Mouse (Mus musculus): ENCODE data around the gene Erich2.
A peak's percentile ranks its signal among the peaks of the same experiment; 100 is the strongest.
"Not testable (repeated sequence)": the region's sequence is repeated elsewhere in the genome, so short reads cannot be mapped to it uniquely, and the experiment has no call there.

Erich2 gene

DNA sequence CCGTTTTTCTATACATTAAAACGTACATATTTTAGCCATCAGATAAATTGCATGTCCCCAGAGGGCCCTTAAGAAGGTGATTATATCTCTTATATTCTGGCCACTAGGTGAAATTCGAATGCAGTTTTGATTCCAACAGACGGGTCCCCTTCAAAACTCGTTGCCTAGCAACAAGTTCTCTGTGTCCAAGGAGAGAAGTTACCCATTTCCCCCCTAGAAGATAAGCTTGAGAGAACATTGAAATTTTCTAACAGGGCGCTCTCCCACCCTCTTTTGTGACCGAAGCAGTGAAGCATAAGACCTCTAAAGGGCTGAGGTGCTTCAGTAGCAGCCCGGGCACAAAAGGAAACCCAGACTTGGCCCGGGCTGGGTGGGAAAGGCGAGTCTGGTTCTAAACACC is at the start of gene Erich2:
TSS of gene Erich2 (plus strand) at position 324 of the 400 bp plus-strand sequence.
- no peak for DNase-seq

- DNase-seq = no peak
Measured at GRCm38 (mm10) chr2:70463606-70464005, 45.0 kb upstream of the Erich2 start.

DNA sequence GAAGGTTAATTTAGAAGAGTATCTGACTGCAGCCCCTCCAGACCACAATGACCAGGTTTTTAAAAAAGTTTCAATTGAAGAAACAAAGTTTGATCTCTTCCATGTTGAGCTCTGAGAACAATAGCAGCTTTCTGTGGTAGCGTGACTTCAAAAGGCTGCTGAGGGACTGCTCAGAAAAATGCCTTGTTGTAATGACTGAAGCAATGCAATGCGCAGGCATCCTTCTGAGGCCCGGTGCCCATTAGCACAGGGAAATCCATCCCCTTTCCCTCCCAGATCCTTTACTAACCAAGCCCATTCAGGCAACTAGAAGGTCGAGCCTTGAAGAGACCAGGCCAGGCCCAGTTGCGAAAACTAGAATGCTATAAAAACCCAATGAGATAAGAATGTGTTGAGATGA is 37.5 kb upstream of the Erich2 start:
- no peak for DNase-seq

GRCm38 (mm10) chr2:70471861-70472620 is 36.6 kb upstream of the Erich2 start:
- no peak for DNase-seq

- no peak for DNase-seq
Measured at GRCm38 (mm10) chr2:70497715-70498318, 10.8 kb upstream of the Erich2 start.

DNA sequence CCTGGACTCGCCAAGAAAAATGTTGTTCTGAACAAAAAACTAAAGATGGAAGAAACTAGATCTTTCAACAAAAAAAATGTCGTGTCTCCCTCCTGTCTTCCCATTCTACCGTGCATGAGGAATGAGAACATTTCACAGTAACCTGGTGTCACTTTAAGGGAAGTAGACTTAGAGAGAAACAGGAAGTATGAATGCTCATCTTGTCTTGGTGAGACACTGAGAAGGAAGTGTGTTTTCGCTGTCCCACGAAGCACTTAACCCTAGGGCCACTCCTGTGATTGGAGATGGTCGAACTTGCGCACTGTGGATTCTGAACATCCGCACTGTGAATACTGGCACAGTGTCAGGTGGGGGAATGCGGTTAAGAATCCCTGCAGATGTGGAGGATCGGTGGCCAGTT is 5.2 kb upstream of the Erich2 start:
- no peak for DNase-seq

DNA sequence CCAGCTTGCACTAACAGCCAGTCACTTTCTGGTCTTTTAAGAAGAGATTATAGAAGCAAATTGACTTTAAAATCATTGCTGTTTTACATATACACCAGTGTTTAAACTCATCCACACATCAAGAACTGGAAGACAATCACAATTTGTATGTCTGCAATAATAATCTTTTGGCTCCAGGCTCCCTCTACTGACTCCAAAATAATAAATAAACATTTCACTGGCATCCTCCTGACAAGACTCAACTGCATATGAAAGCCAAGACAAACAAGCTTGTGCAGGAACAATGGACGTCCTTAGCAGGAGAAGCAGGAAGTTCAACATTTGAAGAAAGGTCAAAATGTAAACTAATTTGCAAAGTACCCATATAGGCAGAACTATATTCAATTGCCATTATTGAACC is 3.4 kb upstream of the Erich2 start:
- DNase-seq = no peak

DNA sequence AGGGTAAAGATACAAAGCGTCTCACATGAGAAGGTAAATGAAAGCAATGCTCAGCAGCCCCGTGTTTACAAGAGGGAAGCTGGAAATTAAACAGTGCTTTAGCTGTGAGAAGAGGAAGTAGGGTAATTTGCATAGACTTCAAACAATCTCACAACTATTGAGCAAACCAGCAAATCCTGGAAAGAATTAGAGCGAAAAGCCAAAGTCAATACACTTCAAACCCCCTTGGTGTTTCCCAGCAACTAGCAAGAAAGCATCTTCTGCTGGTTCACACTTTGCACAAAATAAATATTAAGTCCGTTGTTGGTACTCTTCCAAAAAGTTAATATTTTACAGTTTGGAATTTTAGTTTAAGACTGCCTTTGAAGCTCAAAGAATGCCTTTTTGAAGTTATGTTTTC is 2.7 kb upstream of the Erich2 start:
- DNase-seq = no peak

GRCm38 (mm10) chr2:70506372-70506771 is 2.2 kb upstream of the Erich2 start:
- DNase-seq = no peak

DNA sequence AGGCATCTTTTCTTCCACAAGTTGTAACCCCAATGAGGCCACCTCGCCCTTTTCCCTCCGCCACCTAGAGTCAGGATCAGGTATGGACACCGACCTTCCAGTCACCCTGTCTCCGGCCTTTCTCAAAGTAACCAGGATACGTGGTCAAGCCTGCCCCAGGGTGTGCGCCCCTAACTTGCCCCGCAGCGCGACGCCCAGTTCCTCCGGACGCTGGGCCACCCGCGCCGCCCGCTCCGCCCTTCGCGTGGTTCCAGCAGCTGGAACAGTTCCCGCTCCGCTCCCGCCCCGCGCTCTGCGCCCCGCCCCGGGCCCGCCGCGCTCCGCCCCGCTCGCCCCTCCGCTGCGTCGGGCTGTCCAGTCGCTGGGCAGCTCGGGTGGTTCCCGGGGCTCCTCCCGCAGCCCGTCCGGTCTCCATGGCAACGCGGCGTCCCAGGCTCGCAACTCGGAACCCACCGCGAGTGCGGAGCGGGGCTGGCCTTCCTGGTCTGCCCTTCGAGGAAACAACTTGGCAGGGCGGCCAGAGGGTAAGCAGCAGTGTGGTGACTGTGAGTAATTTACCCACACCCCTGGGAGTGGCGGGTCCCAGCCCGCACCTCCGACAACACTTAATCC is 508 bp downstream of the Erich2 start:
- peak; percentile 48 for DNase-seq

GRCm38 (mm10) chr2:70538283-70538682 is 29.7 kb downstream of the Erich2 start:
- not testable (repeated sequence) for DNase-seq

GRCm38 (mm10) chr2:70550671-70551070 is 42.1 kb downstream of the Erich2 start:
- DNase-seq = no peak

DNA sequence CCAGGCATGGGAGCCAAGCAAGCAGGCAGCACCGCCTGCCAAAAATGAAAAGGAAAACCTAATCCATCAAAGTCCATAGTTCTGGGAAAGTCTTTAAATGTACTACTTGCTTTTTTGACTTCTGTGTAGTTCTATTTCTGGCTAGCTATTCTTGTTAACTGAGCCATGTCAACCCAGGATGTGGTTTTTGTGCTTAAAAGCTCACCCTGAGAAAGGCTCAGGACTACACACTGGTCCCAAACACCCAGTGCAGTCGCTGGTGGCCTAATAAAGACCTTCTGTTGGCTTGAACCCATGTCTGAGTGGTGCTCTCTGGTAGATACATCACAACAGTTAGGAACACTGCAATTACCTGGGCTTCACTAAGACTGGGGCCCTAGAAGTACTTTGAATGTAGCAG is 42.8 kb downstream of the Erich2 start:
- DNase-seq = no peak

DNA sequence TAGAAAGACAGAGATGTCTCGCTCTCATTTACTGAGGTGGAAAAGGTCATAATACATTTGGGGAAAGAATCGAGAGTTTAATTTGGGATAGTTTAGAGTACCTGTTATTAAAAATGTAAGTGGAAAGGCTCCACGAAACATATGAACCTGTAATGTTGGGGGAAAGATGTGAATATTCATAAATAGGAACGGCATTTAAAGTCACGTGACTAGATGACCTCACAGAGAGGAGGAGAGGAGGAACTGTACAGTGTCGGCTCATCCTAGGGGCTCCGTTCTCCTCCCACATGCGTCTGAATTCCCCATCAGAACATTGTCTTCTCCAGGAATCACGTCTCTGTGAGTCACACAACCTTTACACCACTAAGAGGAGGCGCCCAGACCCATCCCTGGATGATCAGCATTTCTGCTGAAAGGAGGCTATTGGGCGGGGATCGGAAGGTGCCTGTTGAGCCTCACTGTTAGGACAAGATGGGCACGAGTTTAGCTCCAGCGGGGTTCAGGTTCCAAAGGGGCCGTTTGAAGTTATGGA is 43.5 kb downstream of the Erich2 start:
- DNase-seq = no peak

GRCm38 (mm10) chr2:70552772-70553171 is 44.2 kb downstream of the Erich2 start, which contains the start of gene Gad1:
Gene Gad1, plus strand, starts transcription at chr2:70553072.
- no peak for DNase-seq

DNA sequence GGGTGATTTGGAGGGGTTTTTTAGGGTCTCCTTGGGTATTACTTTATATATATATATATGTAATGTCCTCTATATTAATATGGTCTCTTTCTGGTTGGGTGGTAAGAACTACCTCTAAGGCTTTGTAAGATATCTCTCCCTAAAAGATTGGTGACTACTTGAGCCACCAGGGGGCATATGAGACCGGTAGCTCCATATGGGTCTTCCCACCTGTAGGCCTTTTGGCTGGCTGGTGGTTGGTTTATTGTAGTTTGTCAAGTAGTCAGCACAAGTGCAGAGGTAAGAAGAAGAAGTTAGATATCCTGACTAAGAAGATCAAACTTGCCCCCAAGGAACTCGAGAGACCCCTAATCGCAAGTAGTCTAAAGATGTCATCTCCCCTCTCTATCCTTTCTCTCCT is 45.2 kb downstream of the Erich2 start:
- no peak for DNase-seq

DNA sequence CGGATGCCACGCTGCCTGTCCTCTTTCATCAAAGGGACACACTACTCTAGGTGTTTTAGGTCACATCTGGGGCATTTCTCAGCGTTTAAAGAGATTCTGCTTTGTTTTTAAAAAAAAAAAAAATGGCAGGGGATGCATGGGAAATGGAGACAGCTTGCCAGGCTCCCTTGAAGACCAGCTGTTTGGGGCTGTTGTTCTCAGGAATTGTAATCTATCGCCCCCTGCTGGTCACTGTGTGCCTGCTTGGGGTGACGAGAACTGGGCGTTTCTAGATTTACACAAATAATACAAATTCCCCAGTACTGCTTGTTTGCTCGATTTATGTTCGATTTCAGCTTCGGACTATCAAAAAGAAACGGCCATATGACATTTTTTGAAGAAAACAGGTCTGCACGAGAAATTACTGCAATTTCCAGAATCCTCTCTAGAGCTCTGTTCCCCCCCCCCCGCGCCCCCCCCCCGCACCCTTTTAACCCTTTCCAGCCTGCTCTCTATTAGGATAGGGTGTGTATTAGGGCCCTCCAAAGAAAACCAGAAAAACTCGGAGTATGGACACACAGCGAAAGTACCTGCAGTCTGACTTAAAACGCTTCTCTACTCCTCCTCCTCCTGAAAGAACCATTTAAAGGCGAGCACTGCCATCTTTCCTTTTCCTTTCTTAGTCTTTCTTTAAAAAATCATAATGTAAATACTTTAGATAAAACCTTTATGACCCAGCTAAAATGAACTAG is 49.7 kb downstream of the Erich2 start:
- DNase-seq = peak; percentile 86

DNA sequence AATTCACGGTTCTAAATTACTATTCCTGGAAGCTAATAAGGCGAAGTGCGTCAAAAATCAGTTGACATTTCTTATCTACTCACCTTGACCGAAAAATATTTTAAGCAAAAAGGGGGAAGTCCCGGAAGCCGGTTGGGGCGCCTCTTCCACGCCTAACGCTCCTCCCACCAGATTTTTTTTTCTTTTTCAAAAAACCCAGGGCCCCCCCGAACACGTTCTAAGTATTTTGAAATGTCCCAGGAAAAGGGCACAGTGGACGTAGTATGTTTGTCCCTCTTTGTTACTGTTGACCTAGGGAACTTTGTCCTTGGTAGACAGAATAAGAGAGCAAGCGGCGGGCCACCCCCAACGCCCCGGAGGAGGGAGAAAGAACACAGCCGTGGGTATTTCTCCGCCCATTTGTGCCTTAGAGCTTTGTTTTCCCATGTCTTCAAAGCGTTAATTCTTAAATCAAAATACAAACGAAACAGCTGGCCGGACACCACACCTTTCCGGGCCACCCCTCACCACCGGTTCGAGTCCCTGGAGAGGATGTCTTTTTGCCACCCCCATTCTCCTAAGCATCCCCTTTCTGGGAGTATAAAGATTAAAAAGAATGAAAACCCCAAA is 50.3 kb downstream of the Erich2 start:
- DNase-seq = no peak

GRCm38 (mm10) chr2:70559520-70559919 is 50.9 kb downstream of the Erich2 start:
- no peak for DNase-seq

DNA sequence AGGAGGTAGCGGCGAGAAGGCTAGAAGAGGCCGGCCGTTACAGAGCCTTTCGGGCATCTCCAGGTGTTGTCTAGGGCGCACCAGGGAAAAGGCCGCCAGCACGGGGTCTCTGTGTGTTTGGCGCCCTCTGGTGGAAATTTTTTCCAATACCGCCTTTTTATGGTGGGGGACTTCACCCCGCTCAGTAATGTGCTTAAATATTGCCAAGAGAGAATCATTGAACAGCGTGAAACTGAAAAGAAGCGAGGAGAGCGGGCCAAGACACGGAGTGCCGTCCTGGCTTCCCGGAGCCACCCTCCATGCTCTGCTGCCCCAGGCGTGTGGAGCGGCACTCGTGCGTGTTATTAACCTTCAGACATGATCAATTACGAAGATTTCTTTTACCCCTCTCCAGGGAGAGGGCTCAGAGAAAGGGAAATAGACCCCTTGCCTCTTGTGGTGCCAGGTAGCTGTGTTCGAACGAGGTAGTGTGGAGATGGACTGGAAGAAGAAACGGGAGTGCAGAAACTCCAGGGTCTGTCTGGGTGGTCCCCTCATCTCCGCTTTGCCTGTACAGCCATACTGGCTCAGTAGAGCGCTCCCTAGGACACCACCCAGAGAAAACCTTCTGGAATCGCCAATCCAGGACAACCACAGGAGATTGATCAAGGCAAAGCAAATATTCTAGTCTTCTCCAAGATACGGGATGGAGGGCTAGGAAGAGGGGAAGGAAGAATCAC is 52.6 kb downstream of the Erich2 start:
- DNase-seq = peak; percentile 69

- no peak for DNase-seq
Measured at GRCm38 (mm10) chr2:70562011-70562491, 53.4 kb downstream of the Erich2 start.

GRCm38 (mm10) chr2:70562611-70562980 is 54.0 kb downstream of the Erich2 start:
- DNase-seq = no peak

All from right cerebral cortex, adult 18-20 months (tissue).